Mouse (Mus musculus): Measurements from ENCODE around the gene Msrb1. TPM values are rescaled to one million over a fixed set of nuclear protein-coding genes. Genes with fewer than 3 reads are reported as not detected.
A peak's percentile ranks its signal among the peaks of the same experiment; 100 is the strongest.

Gene Msrb1
- polyA plus RNA-seq, 1 experiment: 53.0 TPM

- peak overlapping the region; percentile 56 for H3K4me3 ChIP-seq (ENCODE audit: insufficient read depth, low read length)
- peaks cover 3% of the 10 kb centered on the region; the same call in 1 of the 2 replicates for H3K4me1 ChIP-seq (ENCODE audit: control insufficient read depth, insufficient read depth, low read length)
- H3K27ac ChIP-seq (ENCODE audit: insufficient read depth, low read length): no peak overlapping the region
- no peak for TF ChIP-seq CTCF (IDR thresholded peaks at IDR 0.05; ENCODE audit: extremely low read depth, insufficient read depth, low read length)
These were observed 831 bp downstream of the Msrb1 start for GRCm38 (mm10) chr17:24737135-24737810.

GRCm38 (mm10) chr17:24738238-24738637 lies 1.8 kb downstream of the Msrb1 start:
- Histone ChIP-seq H3K27ac (ENCODE audit: insufficient read depth, low read length) (no peak overlapping the region), H3K4me3 (ENCODE audit: insufficient read depth, low read length) (no peak overlapping the region), H3K4me1 (ENCODE audit: control insufficient read depth, insufficient read depth, low read length) (peaks cover 3% of the 10 kb centered on the region; the same call in 1 of the 2 replicates)
- TF ChIP-seq CTCF (IDR thresholded peaks at IDR 0.05; ENCODE audit: extremely low read depth, insufficient read depth, low read length) (no peak), POLR2A (IDR thresholded peaks at IDR 0.05; ENCODE audit: extremely low read depth, insufficient read depth, low read length) (no peak)

- Histone ChIP-seq H3K4me1 (ENCODE audit: control insufficient read depth, insufficient read depth, low read length) (peaks cover 3% of the 10 kb centered on the region; the same call in 1 of the 2 replicates), H3K4me3 (ENCODE audit: insufficient read depth, low read length) (no peak overlapping the region), H3K27ac (ENCODE audit: insufficient read depth, low read length) (no peak overlapping the region)
- no peak for TF ChIP-seq POLR2A (IDR thresholded peaks at IDR 0.05; ENCODE audit: extremely low read depth, insufficient read depth, low read length)
- no peak for TF ChIP-seq CTCF (IDR thresholded peaks at IDR 0.05; ENCODE audit: extremely low read depth, insufficient read depth, low read length)
These were observed 3.5 kb downstream of the Msrb1 start for GRCm38 (mm10) chr17:24739926-24740325.

GRCm38 (mm10) chr17:24742307-24742706 lies 5.9 kb downstream of the Msrb1 start:
- no peak overlapping the region for H3K4me3 ChIP-seq (ENCODE audit: insufficient read depth, low read length)
- 0 out of 2 replicates have a peak, but pooled peaks cover under 1% of the 10 kb centered on the region for H3K4me1 ChIP-seq (ENCODE audit: control insufficient read depth, insufficient read depth, low read length)
- no peak for TF ChIP-seq CTCF (IDR thresholded peaks at IDR 0.05; ENCODE audit: extremely low read depth, insufficient read depth, low read length)
- no peak for TF ChIP-seq POLR2A (IDR thresholded peaks at IDR 0.05; ENCODE audit: extremely low read depth, insufficient read depth, low read length)
- H3K27ac ChIP-seq (ENCODE audit: insufficient read depth, low read length): no peak overlapping the region

GRCm38 (mm10) chr17:24743896-24744295 lies 7.5 kb downstream of the Msrb1 start:
- no peaks in the 10 kb centered on the region for H3K4me1 ChIP-seq (ENCODE audit: control insufficient read depth, insufficient read depth, low read length)
- no peak overlapping the region for H3K4me3 ChIP-seq (ENCODE audit: insufficient read depth, low read length)
- H3K27ac ChIP-seq (ENCODE audit: insufficient read depth, low read length): no peak overlapping the region
- TF ChIP-seq POLR2A (IDR thresholded peaks at IDR 0.05; ENCODE audit: extremely low read depth, insufficient read depth, low read length): no peak
- TF ChIP-seq CTCF (IDR thresholded peaks at IDR 0.05; ENCODE audit: extremely low read depth, insufficient read depth, low read length): no peak

- H3K4me1 ChIP-seq (ENCODE audit: control insufficient read depth, insufficient read depth, low read length): no peaks in the 10 kb centered on the region
- no peak overlapping the region for H3K4me3 ChIP-seq (ENCODE audit: insufficient read depth, low read length)
- H3K27ac ChIP-seq (ENCODE audit: insufficient read depth, low read length): no peak overlapping the region
- TF ChIP-seq POLR2A (IDR thresholded peaks at IDR 0.05; ENCODE audit: extremely low read depth, insufficient read depth, low read length) (no peak), CTCF (IDR thresholded peaks at IDR 0.05; ENCODE audit: extremely low read depth, insufficient read depth, low read length) (no peak)
These were observed 7.9 kb downstream of the Msrb1 start for GRCm38 (mm10) chr17:24744381-24744780.

GRCm38 (mm10) chr17:24745526-24746497 lies 9.4 kb downstream of the Msrb1 start:
- TF ChIP-seq CTCF (IDR thresholded peaks at IDR 0.05; ENCODE audit: extremely low read depth, insufficient read depth, low read length) (peak; percentile 98), POLR2A (IDR thresholded peaks at IDR 0.05; ENCODE audit: extremely low read depth, insufficient read depth, low read length) (no peak)
- Histone ChIP-seq H3K4me3 (ENCODE audit: insufficient read depth, low read length) (no peak overlapping the region), H3K4me1 (ENCODE audit: control insufficient read depth, insufficient read depth, low read length) (no peaks in the 10 kb centered on the region), H3K27ac (ENCODE audit: insufficient read depth, low read length) (no peak overlapping the region)

- Histone ChIP-seq H3K4me3 (ENCODE audit: insufficient read depth, low read length) (no peak overlapping the region), H3K4me1 (ENCODE audit: control insufficient read depth, insufficient read depth, low read length) (no peaks in the 10 kb centered on the region), H3K27ac (ENCODE audit: insufficient read depth, low read length) (no peak overlapping the region)
- TF ChIP-seq CTCF (IDR thresholded peaks at IDR 0.05; ENCODE audit: extremely low read depth, insufficient read depth, low read length): no peak
- TF ChIP-seq POLR2A (IDR thresholded peaks at IDR 0.05; ENCODE audit: extremely low read depth, insufficient read depth, low read length): no peak
These were observed 10.5 kb downstream of the Msrb1 start for GRCm38 (mm10) chr17:24746986-24747385.

- H3K4me3 ChIP-seq (ENCODE audit: insufficient read depth, low read length): no peak overlapping the region
- H3K4me1 ChIP-seq (ENCODE audit: control insufficient read depth, insufficient read depth, low read length): 0 out of 2 replicates have a peak, but pooled peaks cover 1% of the 10 kb centered on the region
- TF ChIP-seq CTCF (IDR thresholded peaks at IDR 0.05; ENCODE audit: extremely low read depth, insufficient read depth, low read length): no peak
- no peak for TF ChIP-seq POLR2A (IDR thresholded peaks at IDR 0.05; ENCODE audit: extremely low read depth, insufficient read depth, low read length)
- H3K27ac ChIP-seq (ENCODE audit: insufficient read depth, low read length): no peak overlapping the region
These were observed 15.1 kb downstream of the Msrb1 start for GRCm38 (mm10) chr17:24751528-24751927.
